Mouse (Mus musculus) gastrocnemius, adult 8-10 months (tissue): ENCODE results near the gene Cpeb3. TPM values are rescaled to one million over a fixed set of nuclear protein-coding genes. Genes with fewer than 3 reads are reported as not detected.
"Not testable (repeated sequence)": the region's sequence is repeated elsewhere in the genome, so short reads cannot be mapped to it uniquely, and the experiment has no call there.

Source experiments
- DNase-seq, 2 experiments: peaks; one replicate each; pipeline ENCODE4 v3.0.0; 2022; ENCODE audit warnings: low spot score in 2 of 2
- total RNA-seq, 4 experiments: library from RNA; stranded (reverse); gene quantifications; 2 replicates each; pipeline ENCODE4 v1.2.4; 2022

Cpeb3 gene
- 10 to 100 TPM; 59.4 to 62.5 (median 61.2) TPM for total RNA-seq

- DNase-seq = no peak
Measured at GRCm38 (mm10) chr19:37208176-37208755, at the start of gene Cpeb3. TSS of gene Cpeb3 (minus strand) at chr19:37208601.

- no peak for DNase-seq
Measured at GRCm38 (mm10) chr19:37255321-37255720, 46.9 kb upstream of the Cpeb3 start.

GRCm38 (mm10) chr19:37252104-37252503 is 43.7 kb upstream of the Cpeb3 start:
- DNase-seq = no peak

- no peak for DNase-seq
Measured at GRCm38 (mm10) chr19:37248199-37248598, 39.8 kb upstream of the Cpeb3 start.

- DNase-seq = no peak
Measured at GRCm38 (mm10) chr19:37246859-37247258, 38.5 kb upstream of the Cpeb3 start.

- DNase-seq = no peak
Measured at GRCm38 (mm10) chr19:37242707-37243106, 34.3 kb upstream of the Cpeb3 start.

GRCm38 (mm10) chr19:37241201-37241600 is 32.8 kb upstream of the Cpeb3 start:
- no peak for DNase-seq

GRCm38 (mm10) chr19:37239096-37239495 is 30.7 kb upstream of the Cpeb3 start:
- no peak for DNase-seq

GRCm38 (mm10) chr19:37238651-37239050 is 30.2 kb upstream of the Cpeb3 start:
- DNase-seq = no peak

GRCm38 (mm10) chr19:37237712-37238437 is 29.5 kb upstream of the Cpeb3 start:
- DNase-seq = no peak

- DNase-seq = no peak
Measured at GRCm38 (mm10) chr19:37237306-37237705, 28.9 kb upstream of the Cpeb3 start.

- DNase-seq = no peak
Measured at GRCm38 (mm10) chr19:37235818-37236217, 27.4 kb upstream of the Cpeb3 start.

GRCm38 (mm10) chr19:37233561-37234539 is 25.4 kb upstream of the Cpeb3 start:
- no peak for DNase-seq

- not testable (repeated sequence) for DNase-seq
Measured at GRCm38 (mm10) chr19:37232598-37232997, 24.2 kb upstream of the Cpeb3 start.

GRCm38 (mm10) chr19:37225197-37225862 is 16.9 kb upstream of the Cpeb3 start:
- no peak for DNase-seq

GRCm38 (mm10) chr19:37214711-37215110 is 6.3 kb upstream of the Cpeb3 start:
- no peak for DNase-seq

- peak in 1 of 2 experiments; percentile 24 for DNase-seq
Measured at GRCm38 (mm10) chr19:37211416-37211815, 3.0 kb upstream of the Cpeb3 start.

- no peak for DNase-seq
Measured at GRCm38 (mm10) chr19:37210457-37210856, 2.1 kb upstream of the Cpeb3 start.

- DNase-seq = no peak
Measured at GRCm38 (mm10) chr19:37209467-37210128, 1.2 kb upstream of the Cpeb3 start.

- DNase-seq = no peak
Measured at GRCm38 (mm10) chr19:37208986-37209385, 585 bp upstream of the Cpeb3 start.
